Mouse (Mus musculus) forebrain, embryonic 14.5 days (tissue): Measurements from ENCODE around the gene Rnd2. TPM values are rescaled to one million over a fixed set of nuclear protein-coding genes. Genes with fewer than 3 reads are reported as not detected.
"Not testable (repeated sequence)": the region's sequence is repeated elsewhere in the genome, so short reads cannot be mapped to it uniquely, and the experiment has no call there.

Source experiments
- ATAC-seq: fragments of 200-750 bp; cut with Nextera tagmentation; 2 replicates; pipeline ENCODE4 v1.8.0; 2017; ENCODE audit warnings: mild to moderate bottlenecking, moderate library complexity
- DNase-seq: peaks from one replicate; pipeline ENCODE4 v3.0.0-alpha.2; 2015; ENCODE audit warnings: low spot score
- H3K27ac ChIP-seq: fragments of 300-500 bp; sonication (generic); 2 replicates; pipeline ENCODE4 v1.5.1; 2014; ENCODE audit warnings: low read depth, mild to moderate bottlenecking, control low read depth, low read length, moderate library complexity
- H3K27me3 ChIP-seq: fragments of 300-500 bp; sonication (generic); replicated peaks from 2 replicates; pipeline ENCODE4 v1.6.1; 2014; ENCODE audit warnings: low read length, control low read depth, mixed read lengths; ENCODE audit not compliant: control insufficient read depth, insufficient read depth
- H3K36me3 ChIP-seq: fragments of 300-500 bp; sonication (generic); 2 replicates; pipeline ENCODE4 v1.6.1; 2014; ENCODE audit warnings: low read length, control low read depth; ENCODE audit not compliant: control insufficient read depth, insufficient read depth
- H3K4me1 ChIP-seq: fragments of 300-500 bp; sonication (generic); 2 replicates; pipeline ENCODE4 v1.6.1; 2014; ENCODE audit warnings: antibody characterized with exemption, low read length, control low read depth; ENCODE audit not compliant: control insufficient read depth, insufficient read depth
- H3K4me2 ChIP-seq: fragments of 300-500 bp; sonication (generic); 2 replicates; pipeline ENCODE4 v1.6.1; 2014; ENCODE audit warnings: mild to moderate bottlenecking, control low read depth, low read length
- H3K4me3 ChIP-seq: fragments of 300-500 bp; sonication (generic); 2 replicates; pipeline ENCODE4 v1.5.1; 2014; ENCODE audit warnings: low read depth, low read length, control low read depth
- H3K9ac ChIP-seq: fragments of 300-500 bp; sonication (generic); 2 replicates; pipeline ENCODE4 v1.6.1; 2014; ENCODE audit warnings: mild to moderate bottlenecking, low read length, control low read depth, moderate library complexity
- H3K9me3 ChIP-seq: fragments of 300-500 bp; sonication (generic); replicated peaks from 2 replicates; pipeline ENCODE4 v1.6.1; 2016; ENCODE audit warnings: low read length, control low read depth, mixed read lengths; ENCODE audit not compliant: control insufficient read depth
- WGBS: fragments of 180-500 bp; shearing (Covaris S2); extraction: QIAGEN DNeasy Blood & Tissue Kit; methylation state at CpG from one replicate; pipeline ENCODE4 v1.1.7; 2014; 5-methylcytosine and 5-hydroxymethylcytosine counted together
- polyA plus RNA-seq: library from polyadenylated mRNA; unstranded; fragments of >200 nt; fragmentation: Nextera tagmentation; extraction: Ambion mirVana; gene quantifications from 2 replicates; pipeline ENCODE4 v1.2.1, GENCODE M21; 2014

The Rnd2 gene
- polyA plus RNA-seq, 1 experiment from 2014 or later: 131 TPM

GRCm38 (mm10) chr11:101462583-101463440 lies 2.0 kb upstream of the Rnd2 start:
- H3K36me3 ChIP-seq: peaks cover 51% of the 10 kb centered on the region
- H3K4me3 ChIP-seq: no peak overlapping the region
- no peak overlapping the region for H3K27ac ChIP-seq
- H3K4me1 ChIP-seq: peaks cover 30% of the 10 kb centered on the region
- peak overlapping the region; percentile 76 for H3K4me2 ChIP-seq
- WGBS: 43% methylated on average over 13 of the region's 13 CpGs
- H3K9me3 ChIP-seq: no peaks in the 10 kb centered on the region
- peak overlapping the region; percentile 79; the same call in 1 of the 2 replicates for H3K9ac ChIP-seq
- H3K27me3 ChIP-seq: no peaks in the 10 kb centered on the region
- ATAC-seq: no peak
- DNase-seq: peak; percentile 65

GRCm38 (mm10) chr11:101465101-101465868 lies 486 bp downstream of the Rnd2 start:
- Histone ChIP-seq H3K4me3 (peak overlapping the region; percentile 90), H3K9ac (peak overlapping the region; percentile 79), H3K27me3 (no peaks in the 10 kb centered on the region), H3K9me3 (no peaks in the 10 kb centered on the region), H3K4me2 (peak overlapping the region; percentile 76), H3K27ac (peak overlapping the region; percentile 84), H3K4me1 (peaks cover 37% of the 10 kb centered on the region), H3K36me3 (peaks cover 29% of the 10 kb centered on the region)
- 2% methylated on average over 51 of the region's 51 CpGs for WGBS
- DNase-seq (peak; percentile 69), ATAC-seq (peak; percentile 38)

GRCm38 (mm10) chr11:101465869-101466551 lies 1.2 kb downstream of the Rnd2 start, which contains the start of gene Vat1:
Gene Vat1 (minus strand): TSS chr11:101466230.
- 1% methylated on average over 58 of the region's 60 CpGs for WGBS
- no peaks in the 10 kb centered on the region for H3K9me3 ChIP-seq
- H3K9ac ChIP-seq: peak within 1 kb of the TSS; percentile 79
- no peaks in the 10 kb centered on the region for H3K27me3 ChIP-seq
- peak; percentile 81 for DNase-seq
- H3K36me3 ChIP-seq: peaks cover 29% of the 10 kb centered on the region
- H3K4me2 ChIP-seq: peak within 1 kb of the TSS; percentile 82
- H3K4me3 ChIP-seq: peak within 1 kb of the TSS; percentile 90
- peak; percentile 56 for ATAC-seq
- peak within 1 kb of the TSS; percentile 87 for H3K27ac ChIP-seq
- peaks cover 37% of the 10 kb centered on the region for H3K4me1 ChIP-seq

DNA sequence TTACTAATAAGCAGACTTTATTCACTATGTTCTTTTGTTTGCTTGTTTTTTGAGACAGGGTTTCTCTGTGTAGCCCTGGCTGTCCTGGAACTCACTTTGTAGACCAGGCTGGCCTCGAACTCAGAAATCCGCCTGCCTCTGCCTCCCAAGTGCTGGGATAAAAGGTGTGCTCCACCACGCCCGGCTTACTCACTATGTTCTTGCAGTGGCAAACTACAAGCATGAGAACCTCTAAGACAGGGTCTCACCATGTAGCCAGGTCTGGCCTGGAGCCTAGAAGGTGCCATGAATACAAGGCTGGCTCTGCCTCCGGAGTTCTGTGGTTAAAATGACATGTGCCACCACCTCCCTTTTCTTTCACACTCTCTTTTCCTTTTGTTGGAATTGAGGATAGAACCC lies 1.8 kb downstream of the Rnd2 start:
- DNase-seq, H3K27ac ChIP-seq, H3K27me3 ChIP-seq, H3K9ac ChIP-seq, H3K9me3 ChIP-seq, ATAC-seq: not testable (repeated sequence)
- whole genome bisulfite sequencing: 54% methylated on average over 5 of the region's 5 CpGs
- Histone ChIP-seq H3K4me2 (peak overlapping the region; percentile 76), H3K4me1 (peaks cover 37% of the 10 kb centered on the region), H3K4me3 (peak overlapping the region; percentile 90), H3K36me3 (peaks cover 29% of the 10 kb centered on the region)

GRCm38 (mm10) chr11:101467477-101468262 lies 2.9 kb downstream of the Rnd2 start:
- Histone ChIP-seq H3K36me3 (peaks cover 19% of the 10 kb centered on the region), H3K9ac (peak overlapping the region; percentile 88), H3K4me2 (peak overlapping the region; percentile 82), H3K27me3 (no peaks in the 10 kb centered on the region), H3K4me1 (peaks cover 36% of the 10 kb centered on the region), H3K4me3 (peak overlapping the region; percentile 78), H3K9me3 (no peaks in the 10 kb centered on the region), H3K27ac (peak overlapping the region; percentile 87)
- ATAC-seq: peak; percentile 72
- DNase-seq: peak; percentile 86
- under 1% methylated on average over 52 of the region's 54 CpGs for WGBS

DNA sequence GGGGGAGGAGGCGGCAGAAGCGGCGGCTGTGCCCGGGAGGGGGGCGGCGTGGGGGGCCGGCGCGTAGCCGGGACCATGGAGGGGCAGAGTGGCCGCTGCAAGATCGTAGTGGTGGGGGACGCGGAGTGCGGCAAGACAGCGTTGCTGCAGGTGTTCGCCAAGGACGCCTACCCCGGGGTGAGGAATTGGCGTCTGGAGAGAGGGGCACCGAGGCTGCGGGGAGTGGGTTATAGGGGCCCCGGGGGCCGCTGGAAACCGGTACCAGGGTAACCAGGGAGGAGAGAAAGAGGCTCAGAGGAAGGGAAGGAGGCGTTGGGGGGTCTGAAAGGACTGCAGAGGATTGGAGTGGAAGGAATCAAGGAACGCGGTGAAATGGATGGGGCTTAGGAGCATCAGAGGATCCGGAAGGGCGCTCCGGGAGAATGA lies 3.5 kb downstream of the Rnd2 start:
- H3K36me3 ChIP-seq: peaks cover 15% of the 10 kb centered on the region; the same call in 1 of the 2 replicates
- no peaks in the 10 kb centered on the region for H3K27me3 ChIP-seq
- H3K27ac ChIP-seq: peak overlapping the region; percentile 87
- peak overlapping the region; percentile 82 for H3K4me2 ChIP-seq
- H3K4me3 ChIP-seq: peak overlapping the region; percentile 78
- ATAC-seq (peak; percentile 40; the same call in 1 of the 2 replicates), DNase-seq (no peak)
- H3K9ac ChIP-seq: peak overlapping the region; percentile 88
- H3K4me1 ChIP-seq: peaks cover 30% of the 10 kb centered on the region
- H3K9me3 ChIP-seq: no peaks in the 10 kb centered on the region
- under 1% methylated on average over 29 of the region's 31 CpGs for WGBS

DNA sequence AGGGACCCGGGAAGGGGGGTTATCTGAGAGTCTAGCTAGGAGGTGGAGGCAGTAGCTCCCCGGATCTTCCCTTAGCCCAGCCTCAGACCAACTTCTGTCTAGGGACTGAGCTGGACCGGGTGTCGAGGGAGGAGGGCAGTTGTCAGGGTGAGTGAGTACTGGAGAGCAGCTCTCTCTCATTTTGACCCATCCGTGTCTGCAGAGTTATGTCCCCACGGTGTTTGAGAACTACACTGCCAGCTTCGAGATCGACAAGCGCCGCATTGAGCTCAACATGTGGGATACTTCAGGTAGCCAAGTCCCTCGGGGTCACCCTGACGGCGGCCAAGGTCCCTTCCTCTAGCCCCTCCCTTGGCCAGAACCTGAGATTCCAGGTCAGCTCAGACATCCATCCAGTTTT lies 3.9 kb downstream of the Rnd2 start:
- Histone ChIP-seq H3K36me3 (peaks cover 15% of the 10 kb centered on the region; the same call in 1 of the 2 replicates), H3K4me2 (peak overlapping the region; percentile 82), H3K27ac (peak overlapping the region; percentile 87), H3K27me3 (no peaks in the 10 kb centered on the region), H3K4me3 (peak overlapping the region; percentile 78), H3K9me3 (no peaks in the 10 kb centered on the region), H3K9ac (peak overlapping the region; percentile 88), H3K4me1 (peaks cover 26% of the 10 kb centered on the region)
- no peak for ATAC-seq
- 7% methylated on average over 13 of the region's 13 CpGs for WGBS
- DNase-seq: no peak

- H3K27ac ChIP-seq: 0 out of 2 replicates have a peak overlapping the region, but pooled peaks have one; percentile 87
- 74% methylated on average over 4 of the region's 4 CpGs for WGBS
- DNase-seq: no peak
- H3K9ac ChIP-seq: peak overlapping the region; percentile 88
- H3K9me3 ChIP-seq: no peaks in the 10 kb centered on the region
- H3K36me3 ChIP-seq: peaks cover 15% of the 10 kb centered on the region; the same call in 1 of the 2 replicates
- peak overlapping the region; percentile 82 for H3K4me2 ChIP-seq
- no peak for ATAC-seq
- peaks cover 21% of the 10 kb centered on the region for H3K4me1 ChIP-seq
- H3K27me3 ChIP-seq: no peaks in the 10 kb centered on the region
- H3K4me3 ChIP-seq: peak overlapping the region; percentile 78
Measured at GRCm38 (mm10) chr11:101469155-101469554, 4.4 kb downstream of the Rnd2 start.
